Mouse (Mus musculus) cerebellum, adult 11-12 months (tissue): Measurements from ENCODE around the gene BC107364.
"Not testable (repeated sequence)": the region's sequence is repeated elsewhere in the genome, so short reads cannot be mapped to it uniquely, and the experiment has no call there.

Experiments used
- DNase-seq: peaks from one replicate; pipeline ENCODE4 v3.0.0; 2022

Gene BC107364

GRCm38 (mm10) chr3:96485361-96485760 is 33.3 kb upstream of the BC107364 start:
- no peak for DNase-seq

DNA sequence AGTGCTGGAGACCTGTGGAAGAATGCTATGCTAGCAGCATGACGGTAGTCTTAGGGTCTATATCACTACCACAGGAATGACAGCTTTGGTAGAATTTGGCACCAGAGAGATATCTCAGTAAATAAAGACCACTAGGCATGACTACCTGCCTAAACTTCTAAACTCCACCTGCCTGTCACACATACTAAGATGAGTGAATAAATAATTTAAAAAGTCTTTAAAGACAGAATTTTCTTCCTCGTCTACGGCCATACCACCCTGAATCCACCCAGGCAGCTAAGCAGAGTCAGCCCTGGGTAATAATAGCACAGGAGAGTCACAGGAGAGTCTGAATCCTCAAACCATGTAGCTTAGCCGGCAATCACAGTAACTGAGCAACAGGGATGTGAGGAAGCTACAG is 32.8 kb upstream of the BC107364 start:
- no peak for DNase-seq

DNA sequence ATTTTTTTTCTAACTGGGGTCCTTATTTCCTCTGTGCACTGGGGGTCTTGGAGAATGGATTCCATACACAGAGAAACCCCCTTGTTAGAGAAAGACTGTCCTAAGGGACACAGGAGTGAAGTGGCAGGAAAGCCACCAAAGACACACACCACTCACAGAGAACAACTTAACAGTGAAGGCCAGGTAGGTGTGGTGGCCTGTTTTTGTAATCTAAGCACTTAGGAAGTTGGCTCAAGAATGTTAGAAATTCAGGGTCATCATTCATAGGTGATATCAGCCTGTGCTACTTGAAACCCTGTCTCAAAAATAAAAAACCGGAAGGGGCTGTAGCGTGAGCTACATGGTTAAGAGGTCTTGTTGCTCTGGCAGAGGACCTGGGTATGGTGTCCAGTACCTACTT is 31.8 kb upstream of the BC107364 start:
- DNase-seq, result no peak

DNA sequence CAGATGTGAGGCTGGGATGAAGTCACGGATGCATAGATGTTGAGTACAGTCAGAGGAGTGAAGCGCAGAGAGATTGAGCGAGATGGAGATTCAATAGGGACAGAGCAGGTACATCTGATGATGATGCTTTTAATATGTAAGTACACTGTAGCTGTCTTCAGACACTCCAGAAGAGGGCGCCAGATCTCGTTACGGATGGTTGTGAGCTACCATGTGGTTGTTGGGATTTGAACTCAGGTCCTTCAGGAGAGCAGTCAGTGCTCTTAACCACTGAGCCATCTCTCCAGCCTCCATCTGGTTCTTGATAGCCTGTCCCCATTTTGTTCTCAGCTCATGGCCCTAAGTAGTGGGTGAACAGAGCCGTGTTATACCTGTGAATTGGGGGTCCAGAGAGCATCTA is 30.9 kb upstream of the BC107364 start:
- DNase-seq, result not testable (repeated sequence)

- no peak for DNase-seq
Observed at GRCm38 (mm10) chr3:96482451-96482850, 30.3 kb upstream of the BC107364 start.

DNA sequence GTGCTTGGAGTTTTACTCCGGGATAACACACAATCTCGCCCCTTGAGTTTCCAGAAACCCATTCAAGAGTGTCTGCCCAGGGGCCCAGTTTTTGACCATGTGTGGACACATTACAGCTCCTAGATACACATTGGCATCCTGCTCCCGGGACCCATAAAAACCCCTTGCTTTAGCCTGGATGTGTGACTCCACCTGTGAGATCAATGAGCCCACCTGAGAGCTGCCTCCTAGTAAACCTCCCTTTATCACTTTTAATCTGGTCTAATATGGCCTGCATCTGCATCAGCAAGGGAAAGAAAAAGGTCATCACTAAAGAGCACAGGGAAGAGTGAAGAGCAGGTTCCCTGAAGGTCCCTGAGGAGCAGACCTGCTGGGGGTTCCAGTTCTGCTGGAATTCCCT is 29.8 kb upstream of the BC107364 start:
- DNase-seq, result no peak

GRCm38 (mm10) chr3:96480684-96481270 is 28.7 kb upstream of the BC107364 start:
- no peak for DNase-seq

GRCm38 (mm10) chr3:96479249-96479648 is 27.1 kb upstream of the BC107364 start:
- DNase-seq, result no peak

DNA sequence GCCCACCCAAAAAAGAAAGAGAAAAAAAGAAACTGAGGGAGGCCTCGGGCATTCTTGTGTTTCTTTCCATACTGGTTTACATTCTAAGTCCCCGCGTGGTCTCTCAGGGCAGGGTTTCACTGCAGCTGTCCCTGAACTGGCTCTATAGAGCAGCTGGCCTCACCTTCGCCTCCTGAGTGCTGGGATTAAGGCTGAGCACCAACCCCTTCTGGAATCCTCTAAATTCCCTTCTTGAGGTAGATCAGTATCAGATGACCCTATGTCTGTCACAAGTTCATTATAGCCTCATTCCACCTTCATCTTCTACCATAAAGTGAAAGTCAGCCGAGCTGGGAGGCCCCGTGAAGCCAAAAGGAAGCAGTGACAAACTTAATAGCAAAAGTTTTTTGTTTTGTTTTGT is 25.5 kb upstream of the BC107364 start:
- DNase-seq, result no peak

GRCm38 (mm10) chr3:96477084-96477483 is 25.0 kb upstream of the BC107364 start:
- no peak for DNase-seq

- DNase-seq, result no peak
Observed at GRCm38 (mm10) chr3:96474909-96475655, 23.0 kb upstream of the BC107364 start.

GRCm38 (mm10) chr3:96473556-96473955 is 21.4 kb upstream of the BC107364 start:
- not testable (repeated sequence) for DNase-seq

GRCm38 (mm10) chr3:96472066-96472465 is 20.0 kb upstream of the BC107364 start:
- no peak for DNase-seq

DNA sequence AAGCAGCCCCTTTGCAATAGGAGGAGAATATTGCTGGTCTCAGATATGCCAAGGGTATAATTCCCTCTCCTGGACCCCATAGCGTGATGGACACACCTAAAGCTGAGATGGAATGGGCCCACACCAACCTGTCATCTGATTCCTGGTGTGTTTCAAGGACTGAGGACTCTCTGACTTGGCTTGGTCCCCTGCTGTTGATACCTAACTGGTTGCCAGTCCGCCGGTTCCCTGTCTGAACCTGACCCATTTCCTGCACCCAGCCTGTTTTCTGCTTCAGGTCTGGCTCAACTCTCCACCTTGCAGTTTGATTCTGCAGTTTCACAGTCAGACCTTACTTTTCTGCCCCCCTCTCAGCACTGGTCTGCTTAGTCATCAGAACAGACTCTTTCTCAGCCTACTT is 17.5 kb upstream of the BC107364 start:
- DNase-seq, result no peak

GRCm38 (mm10) chr3:96468335-96468734 is 16.2 kb upstream of the BC107364 start:
- not testable (repeated sequence) for DNase-seq

GRCm38 (mm10) chr3:96467641-96468040 is 15.5 kb upstream of the BC107364 start:
- DNase-seq, result no peak

DNA sequence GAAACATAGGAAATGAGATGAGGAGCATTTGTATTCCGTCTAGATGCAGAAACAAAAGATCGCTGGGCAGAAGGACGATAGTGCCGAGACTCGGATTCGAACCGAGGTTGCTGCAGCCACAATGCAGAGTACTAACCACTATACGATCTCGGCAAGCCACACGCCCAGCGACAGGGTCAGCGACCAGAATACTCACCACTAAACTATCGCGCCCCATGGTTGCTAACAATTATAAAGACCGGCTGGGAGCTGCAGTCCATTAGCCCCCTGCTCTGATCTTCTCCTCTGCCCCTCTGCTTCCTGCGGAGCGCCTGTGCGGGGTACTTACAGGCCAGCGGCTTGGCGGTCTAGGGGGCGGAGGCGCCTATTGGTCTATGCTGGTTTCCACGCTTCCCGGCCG is 11.8 kb upstream of the BC107364 start:
- DNase-seq, result no peak

GRCm38 (mm10) chr3:96460568-96460870 is 8.4 kb upstream of the BC107364 start:
- DNase-seq, result not testable (repeated sequence)

- not testable (repeated sequence) for DNase-seq
Observed at GRCm38 (mm10) chr3:96459757-96460567, 7.9 kb upstream of the BC107364 start.

- not testable (repeated sequence) for DNase-seq
Observed at GRCm38 (mm10) chr3:96458886-96459439, 6.9 kb upstream of the BC107364 start.

DNA sequence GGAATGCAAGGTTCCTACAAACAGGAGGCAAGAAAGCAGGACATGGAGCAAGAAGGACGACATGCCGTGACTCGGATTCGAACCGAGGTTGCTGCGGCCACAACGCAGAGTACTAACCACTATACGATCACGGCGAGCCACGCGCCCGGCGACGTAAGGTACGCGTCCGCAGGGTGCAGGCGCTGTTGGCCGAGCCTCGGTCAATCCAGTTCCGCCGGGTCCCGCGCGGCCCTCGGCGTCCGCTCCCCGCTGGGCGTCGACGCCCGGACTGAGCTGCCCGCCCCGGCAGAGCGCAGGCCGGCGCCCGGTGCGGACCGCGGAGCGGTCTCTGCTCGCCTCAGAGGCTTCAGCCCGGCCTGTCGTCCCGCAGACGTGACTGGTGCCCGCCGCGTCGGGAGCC is 5.9 kb upstream of the BC107364 start:
- not testable (repeated sequence) for DNase-seq

GRCm38 (mm10) chr3:96451181-96451737 is 847 bp downstream of the BC107364 start:
- DNase-seq, result not testable (repeated sequence)

DNA sequence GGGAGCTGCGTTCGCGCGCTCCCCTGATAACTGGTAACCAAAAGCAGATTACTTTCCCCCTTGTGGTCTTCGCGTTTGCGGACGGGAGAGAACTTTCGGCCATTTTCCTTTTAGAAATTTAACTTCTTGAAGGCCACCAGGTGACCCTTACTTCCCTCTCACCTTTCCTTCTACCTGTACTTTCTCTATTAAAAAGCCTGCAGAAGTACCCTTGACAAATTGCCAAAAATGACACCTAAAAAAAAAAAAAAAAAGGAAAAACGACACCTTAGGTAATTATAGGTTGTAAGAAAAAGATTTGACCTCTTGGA is 1.6 kb downstream of the BC107364 start:
- not testable (repeated sequence) for DNase-seq
